Mouse (Mus musculus): ENCODE results near the gene Wfdc21. TPM values are rescaled to one million over a fixed set of nuclear protein-coding genes. Genes with fewer than 3 reads are reported as not detected.

Wfdc21 gene
- not detected for polyA plus RNA-seq (2017; shearing (Covaris generic))

GRCm38 (mm10) chr11:83746681-83747080, at the start of gene Wfdc21:
TSS of gene Wfdc21 (plus strand) at chr11:83746940.

GRCm38 (mm10) chr11:83703705-83704104, 43.0 kb upstream of the Wfdc21 start, which contains the start of gene Wfdc17:
TSS of gene Wfdc17 (plus strand) at chr11:83703991.

GRCm38 (mm10) chr11:83708715-83709114, 38.0 kb upstream of the Wfdc21 start, which contains the start of gene Wfdc18:
TSS of gene Wfdc18 (plus strand) at chr11:83709015.

GRCm38 (mm10) chr11:83753581-83754181, 6.9 kb downstream of the Wfdc21 start, which contains the start of gene Heatr6:
TSS of gene Heatr6 (plus strand) at chr11:83753696.

Other genes starting within 250 kb of the Wfdc21 start
- gene Heatr9, start 224.8 kb upstream of the Wfdc21 start, polyA plus RNA-seq (2017; shearing (Covaris generic)), result 0.10 TPM
- 80.8 TPM for gene Ccl5, start 216.4 kb upstream of the Wfdc21 start, polyA plus RNA-seq (2017; shearing (Covaris generic))
- gene Ccl9, start 168.3 kb upstream of the Wfdc21 start, polyA plus RNA-seq (2017; shearing (Covaris generic)), result not detected
- 1.4 TPM for gene Ccl6, start 153.9 kb upstream of the Wfdc21 start, polyA plus RNA-seq (2017; shearing (Covaris generic))
- not detected for gene Rpl9-ps1, start 101.3 kb upstream of the Wfdc21 start, polyA plus RNA-seq (2017; shearing (Covaris generic))
- 0.31 TPM for gene Ccl3, start 97.6 kb upstream of the Wfdc21 start, polyA plus RNA-seq (2017; shearing (Covaris generic))
- gene Ccl4, start 84.4 kb upstream of the Wfdc21 start, polyA plus RNA-seq (2017; shearing (Covaris generic)), result 2.0 TPM
- gene Wfdc17, start 42.9 kb upstream of the Wfdc21 start, polyA plus RNA-seq (2017; shearing (Covaris generic)), result 0.47 TPM
- not detected for gene Wfdc18, start 37.9 kb upstream of the Wfdc21 start, polyA plus RNA-seq (2017; shearing (Covaris generic))
- gene Heatr6, start 6.8 kb downstream of the Wfdc21 start, polyA plus RNA-seq (2017; shearing (Covaris generic)), result 35.8 TPM
- not detected for gene Hnf1b, start 103.1 kb downstream of the Wfdc21 start, polyA plus RNA-seq (2017; shearing (Covaris generic))
- 64.3 TPM for gene Ddx52, start 195.1 kb downstream of the Wfdc21 start, polyA plus RNA-seq (2017; shearing (Covaris generic))
- 35.5 TPM for gene Synrg, start 217.5 kb downstream of the Wfdc21 start, polyA plus RNA-seq (2017; shearing (Covaris generic))